Mouse (Mus musculus) left cerebral cortex, adult 18-20 months (tissue): ENCODE measurements around the gene Cfdp1. TPM values are rescaled to one million over a fixed set of nuclear protein-coding genes. Genes with fewer than 3 reads are reported as not detected.
A peak's percentile ranks its signal among the peaks of the same experiment; 100 is the strongest.

Experiments used
- DNase-seq, 2 experiments: peaks; one replicate each; pipeline ENCODE4 v3.0.0; 2021 to 2022; ENCODE audit warnings: low spot score in 2 of 2, mixed read lengths in 1 of 2
- total RNA-seq, 2 experiments: library from RNA; stranded (reverse); gene quantifications; 2 replicates each; pipeline ENCODE4 v1.2.3; 2021

Cfdp1 gene
- total RNA-seq, 2 experiments from 2014 or later = 80.1 to 85.3 TPM

- DNase-seq = no peak
Observed at GRCm38 (mm10) chr8:111771625-111772020, 82.5 kb downstream of the Cfdp1 start.

DNA sequence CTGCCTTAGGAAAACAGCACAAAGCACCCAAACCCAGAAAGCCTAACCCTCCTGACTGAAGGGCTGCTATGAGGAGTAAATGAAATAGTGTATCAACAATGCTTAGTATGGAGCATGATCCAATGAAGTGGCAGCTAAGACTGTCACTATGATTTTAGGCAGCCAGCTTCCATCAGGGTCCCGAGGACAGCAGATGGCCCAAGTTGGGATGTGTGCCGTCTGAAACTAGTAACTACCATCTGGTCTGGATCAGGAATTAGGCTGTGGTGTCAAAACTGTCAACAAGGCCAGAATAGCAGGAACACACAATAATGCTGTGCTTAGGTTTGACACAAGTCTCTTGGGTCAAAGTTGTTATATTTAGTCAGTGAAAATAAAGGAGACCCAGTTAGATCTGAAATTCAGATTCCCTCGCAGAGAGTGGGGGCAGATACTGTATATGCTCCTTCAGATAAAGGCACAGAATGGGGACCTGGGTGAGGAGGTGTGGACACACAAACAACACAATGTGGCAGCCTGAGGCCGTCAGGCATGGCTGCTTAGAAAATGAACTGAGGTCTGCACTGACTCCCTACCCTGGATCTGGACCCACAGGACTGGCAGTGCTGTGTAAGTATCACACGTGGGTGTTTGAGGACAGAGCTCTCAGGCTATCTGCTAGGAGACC lies 83.0 kb downstream of the Cfdp1 start:
- DNase-seq = no peak

DNA sequence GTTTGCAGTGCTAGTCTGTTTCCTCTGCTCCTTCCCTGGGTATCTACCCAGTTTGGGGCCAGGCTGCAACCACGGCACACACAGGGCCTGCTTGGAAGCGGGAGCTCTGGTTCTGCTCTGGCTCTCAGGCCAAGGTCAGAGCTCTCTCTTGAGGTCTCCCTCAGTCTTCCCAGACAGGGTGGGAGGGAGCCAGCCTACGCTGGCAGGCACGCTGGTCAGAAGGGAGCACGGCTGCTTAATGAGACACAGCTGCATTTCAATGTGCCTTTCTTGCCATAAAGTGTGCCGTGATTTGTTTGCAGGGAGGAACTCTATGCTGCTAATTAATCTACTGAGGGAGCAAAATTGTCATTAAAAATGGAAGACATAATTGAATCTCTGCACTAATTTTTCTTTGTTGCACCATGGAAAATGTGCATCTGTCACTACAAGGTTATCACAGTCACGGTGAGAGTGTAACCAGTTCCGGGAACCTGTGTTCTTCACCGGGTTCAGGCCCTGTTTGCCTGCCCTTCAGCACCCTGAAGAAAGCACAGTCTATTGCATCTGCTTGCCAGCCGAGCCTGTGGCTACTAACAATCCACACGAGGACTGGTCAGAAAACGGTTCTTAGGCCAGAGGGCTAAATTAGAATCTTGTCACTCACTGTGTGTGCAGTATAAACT lies 84.2 kb downstream of the Cfdp1 start:
- DNase-seq = peak; percentile 9 to 19

- no peak for DNase-seq
Observed at GRCm38 (mm10) chr8:111769296-111769695, 84.8 kb downstream of the Cfdp1 start.

- DNase-seq = no peak
Observed at GRCm38 (mm10) chr8:111768651-111769050, 85.4 kb downstream of the Cfdp1 start.

- no peak for DNase-seq
Observed at GRCm38 (mm10) chr8:111765616-111766015, 88.5 kb downstream of the Cfdp1 start.

GRCm38 (mm10) chr8:111765096-111765495 lies 89.0 kb downstream of the Cfdp1 start:
- no peak for DNase-seq

- no peak for DNase-seq
Observed at GRCm38 (mm10) chr8:111760708-111761107, 93.4 kb downstream of the Cfdp1 start.

DNA sequence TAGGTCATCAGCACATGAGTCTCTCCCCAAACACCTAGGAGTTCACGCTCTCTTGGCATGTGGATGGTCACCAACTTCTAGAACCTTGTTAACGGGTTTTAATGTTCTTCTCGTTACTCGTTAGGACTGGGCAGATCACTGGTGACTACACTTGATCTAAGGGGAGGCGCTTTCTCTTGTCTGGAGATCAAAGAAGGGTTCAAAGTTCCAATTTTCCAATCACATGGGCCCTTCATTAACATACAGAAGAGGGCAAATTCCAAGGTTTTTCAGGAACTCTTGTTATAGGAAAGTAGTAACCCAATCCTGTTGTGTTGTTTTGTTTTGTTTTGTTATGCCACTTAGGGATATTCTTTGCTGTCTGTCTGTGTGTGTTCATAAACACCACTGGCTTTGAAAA lies 95.3 kb downstream of the Cfdp1 start:
- no peak for DNase-seq

GRCm38 (mm10) chr8:111757599-111757998 lies 96.5 kb downstream of the Cfdp1 start:
- no peak for DNase-seq

DNA sequence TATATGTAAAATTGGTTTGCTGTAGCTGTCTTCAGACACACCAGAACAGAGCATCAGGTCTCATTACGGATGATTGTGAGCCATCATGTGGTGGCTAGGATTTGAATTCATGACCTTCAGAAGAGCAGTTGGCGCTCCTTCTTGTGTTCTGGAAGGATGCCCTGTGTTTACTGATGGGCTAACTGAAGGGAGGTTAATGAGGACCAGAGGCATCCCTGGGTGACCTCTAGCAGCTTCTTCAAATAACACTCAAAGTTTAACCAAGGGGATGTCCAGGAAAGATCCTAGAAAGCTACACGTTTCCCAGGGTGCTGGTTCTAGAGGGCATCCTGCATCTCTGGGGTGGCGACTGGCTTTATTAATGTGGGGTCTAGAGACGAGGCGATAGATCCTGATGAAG lies 99.4 kb downstream of the Cfdp1 start:
- no peak for DNase-seq

GRCm38 (mm10) chr8:111754088-111754487 lies 100.0 kb downstream of the Cfdp1 start:
- no peak for DNase-seq

DNA sequence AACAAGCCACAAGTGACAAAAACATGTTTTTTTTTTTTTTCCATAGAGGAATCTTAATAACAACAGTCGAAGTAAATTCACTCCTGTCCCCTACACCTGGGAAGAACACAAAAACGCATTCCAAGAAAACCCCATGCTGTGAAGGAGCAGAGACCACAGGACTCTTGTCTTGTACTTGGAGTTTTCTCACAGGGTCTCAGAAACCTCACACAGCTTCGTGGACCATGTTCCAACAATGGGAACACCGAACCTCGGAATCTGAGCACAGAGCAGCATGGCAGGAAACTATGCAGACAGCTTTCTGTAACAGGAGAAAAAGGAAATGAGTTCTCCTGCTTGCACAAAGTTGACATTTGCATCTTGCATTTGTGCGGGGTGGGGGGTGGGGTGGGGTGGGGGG lies 105.3 kb downstream of the Cfdp1 start:
- DNase-seq = no peak

- DNase-seq = no peak
Observed at GRCm38 (mm10) chr8:111747866-111748649, 106.0 kb downstream of the Cfdp1 start.

DNA sequence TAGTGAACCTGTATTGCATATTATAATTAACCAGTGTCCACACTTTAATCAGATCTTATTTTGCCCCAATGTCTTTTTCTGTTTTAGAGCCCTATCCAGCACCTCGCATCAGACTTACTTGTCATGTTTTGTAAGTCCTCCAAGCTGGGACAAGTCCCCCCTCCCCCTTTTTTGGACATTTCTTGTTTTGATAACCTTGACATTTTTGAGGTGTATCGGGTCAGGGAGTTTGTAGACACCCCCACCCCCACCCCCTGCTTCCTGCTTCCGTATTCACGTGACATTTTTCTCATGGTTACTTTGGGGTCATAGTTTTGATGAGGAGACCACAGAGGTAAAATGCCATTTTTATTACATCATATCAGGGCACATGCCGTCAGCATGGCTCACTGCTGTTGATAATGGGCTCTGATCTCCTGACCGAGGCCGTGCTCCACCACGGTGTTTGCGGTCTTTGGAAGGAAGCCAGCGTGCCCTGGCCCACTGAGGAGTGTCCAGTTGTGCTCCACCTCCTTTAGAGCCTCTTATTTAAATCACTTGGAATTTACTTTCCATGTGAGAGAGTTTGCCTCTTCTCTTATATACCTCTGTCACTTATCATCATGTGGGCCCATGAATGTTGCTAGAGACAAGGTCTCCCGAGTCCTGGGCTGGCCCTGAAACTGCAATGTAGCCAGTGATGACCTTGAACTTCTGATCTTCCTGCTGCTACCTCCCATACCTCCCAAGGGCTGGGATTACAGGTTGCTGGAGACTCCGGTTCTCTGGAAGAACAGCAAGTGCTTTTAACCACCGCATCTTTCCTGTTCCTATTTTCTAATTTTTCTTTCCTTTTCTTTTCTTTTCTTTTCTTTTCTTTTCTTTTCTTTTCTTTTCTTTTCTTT lies 107.3 kb downstream of the Cfdp1 start:
- no peak for DNase-seq

DNA sequence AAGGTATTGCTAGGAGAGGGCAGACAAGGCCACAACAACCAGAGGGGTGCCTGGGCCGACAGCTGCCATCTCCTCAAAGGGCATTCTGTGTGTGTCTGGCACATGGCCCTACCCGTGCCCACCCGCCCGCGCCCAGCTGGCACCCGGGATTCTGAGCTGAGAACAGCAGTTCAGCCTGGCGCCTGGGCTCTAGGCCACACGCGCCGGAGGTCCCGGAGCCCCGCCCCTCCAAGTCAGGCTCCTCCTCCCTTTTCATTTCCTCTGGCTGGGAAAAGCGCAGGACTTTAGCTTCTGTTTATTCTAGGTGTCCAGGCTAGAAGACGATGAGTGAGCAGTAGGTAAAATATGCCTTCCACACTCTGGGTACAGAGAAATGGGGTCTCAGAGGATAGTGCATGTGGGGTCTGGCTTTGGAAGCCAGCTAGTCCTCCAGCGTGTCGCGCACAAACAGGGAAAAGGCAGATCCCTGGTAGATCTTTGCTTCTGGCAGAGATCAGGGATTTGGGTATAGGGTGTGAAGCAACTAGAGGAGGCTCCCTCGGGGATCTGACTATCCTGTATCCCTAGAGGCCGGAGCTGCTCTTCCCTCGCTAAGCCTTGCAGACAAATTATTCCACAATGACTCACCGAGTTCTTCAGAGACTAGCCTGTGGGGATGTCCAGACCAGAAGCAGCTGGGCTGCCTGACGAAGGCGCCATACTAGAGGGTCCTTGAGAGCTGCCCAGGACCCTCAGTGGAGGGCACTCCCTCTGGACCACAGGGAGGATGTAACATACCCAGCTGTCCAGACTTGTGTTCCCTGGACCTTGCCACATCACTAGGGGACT lies 108.3 kb downstream of the Cfdp1 start:
- DNase-seq = peak; percentile 56 to 62

- no peak for DNase-seq
Observed at GRCm38 (mm10) chr8:111745086-111745485, 109.0 kb downstream of the Cfdp1 start.

- DNase-seq = peak; percentile 75 to 77
Observed at GRCm38 (mm10) chr8:111743792-111744696, 110.0 kb downstream of the Cfdp1 start, which contains the start of gene Bcar1. Gene Bcar1 (minus strand): TSS chr8:111743809.
